Mouse (Mus musculus) stomach, postnatal 0 days (tissue): ENCODE measurements around the gene Igf2r. TPM values are rescaled to one million over a fixed set of nuclear protein-coding genes. Genes with fewer than 3 reads are reported as not detected.

Experiments
- ATAC-seq: fragments of 200-750 bp; cut with Nextera tagmentation; 2 replicates; pipeline ENCODE4 v1.8.0; 2017; ENCODE audit not compliant: low FRiP score, low TSS enrichment
- DNase-seq: peaks from one replicate; pipeline ENCODE4 v3.0.0-alpha.2; 2016; ENCODE audit warnings: low spot score
- H3K27ac ChIP-seq: fragments of 300-500 bp; sonication (generic); replicated peaks from 2 replicates; pipeline ENCODE4 v1.5.1; 2014; ENCODE audit warnings: mild to moderate bottlenecking, control low read depth
- H3K27me3 ChIP-seq: fragments of 300-500 bp; sonication (generic); 2 replicates; pipeline ENCODE4 v1.6.1; 2014; ENCODE audit warnings: low read length; ENCODE audit not compliant: control insufficient read depth, insufficient read depth
- H3K36me3 ChIP-seq: fragments of 300-500 bp; sonication (generic); 2 replicates; pipeline ENCODE4 v1.6.1; 2014; ENCODE audit warnings: low read length, mixed read lengths; ENCODE audit not compliant: control insufficient read depth, insufficient read depth
- H3K4me1 ChIP-seq: fragments of 300-500 bp; sonication (generic); replicated peaks from 2 replicates; pipeline ENCODE4 v1.6.1; 2014; ENCODE audit warnings: antibody characterized with exemption; ENCODE audit not compliant: control insufficient read depth, insufficient read depth
- H3K4me2 ChIP-seq: fragments of 300-500 bp; sonication (generic); replicated peaks from 2 replicates; pipeline ENCODE4 v1.6.1; 2014; ENCODE audit warnings: low read depth, mild to moderate bottlenecking, control low read depth, moderate library complexity
- H3K4me3 ChIP-seq: fragments of 300-500 bp; sonication (generic); 2 replicates; pipeline ENCODE4 v1.5.1; 2014; ENCODE audit warnings: low read depth, low read length, control low read depth
- H3K9ac ChIP-seq: fragments of 300-500 bp; sonication (generic); 2 replicates; pipeline ENCODE4 v1.6.1; 2014; ENCODE audit warnings: mild to moderate bottlenecking, low read length, control low read depth, mixed read lengths
- H3K9me3 ChIP-seq: fragments of 300-500 bp; sonication (generic); 2 replicates; pipeline ENCODE4 v1.6.1; 2016; ENCODE audit warnings: low read length; ENCODE audit not compliant: control insufficient read depth
- CTCF ChIP-seq: IDR thresholded peaks from 2 replicates; pipeline ENCODE4 v1.5.1; 2016; ENCODE audit warnings: antibody characterized with exemption, low read depth, mild to moderate bottlenecking, moderate library complexity
- EP300 ChIP-seq: optimal IDR thresholded peaks from 2 replicates; pipeline ENCODE3; 2016; ENCODE audit warnings: antibody characterized with exemption
- WGBS: fragments of 180-500 bp; shearing (Covaris S2); extraction: QIAGEN DNeasy Blood & Tissue Kit; methylation state at CpG from one replicate; pipeline ENCODE4 v1.1.7; 2014; 5-methylcytosine and 5-hydroxymethylcytosine counted together
- polyA plus RNA-seq: library from polyadenylated mRNA; unstranded; fragments of >200 nt; fragmentation: Nextera tagmentation; extraction: Ambion mirVana; gene quantifications from 2 replicates; pipeline ENCODE4 v1.2.1, GENCODE M21; 2015

The Igf2r gene
- polyA plus RNA-seq: 9.4 and 9.6 TPM in 2 replicates

DNA sequence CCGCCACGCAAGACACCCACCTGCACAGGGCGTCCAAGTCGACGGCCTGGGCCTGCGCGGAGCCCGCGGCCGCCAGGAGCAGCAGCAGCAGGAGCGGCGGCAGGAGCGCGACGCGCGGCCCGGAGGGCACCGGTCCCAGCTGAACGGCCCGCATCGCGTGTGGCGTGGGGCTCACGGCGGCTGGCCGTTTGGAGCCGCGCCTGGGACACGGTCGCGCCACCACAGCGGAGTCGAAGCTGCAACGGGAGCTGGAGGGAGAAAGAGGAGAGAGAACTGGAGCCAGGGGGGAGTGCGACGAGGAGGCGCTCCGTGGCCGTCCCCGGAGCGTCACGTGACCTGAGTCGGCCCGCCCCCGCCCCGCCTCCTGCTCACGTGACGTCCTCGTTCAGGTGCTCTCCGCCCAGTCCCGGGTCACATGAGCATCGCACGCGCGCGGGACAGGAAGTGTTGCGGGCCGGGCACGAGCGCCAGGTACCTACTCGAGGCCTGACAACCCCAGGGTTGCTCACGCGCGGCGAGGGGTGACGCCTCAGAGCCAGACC, at the start of gene Igf2r:
Igf2r (minus strand) TSS at position 285 of the 542 bp plus-strand sequence.
- Histone ChIP-seq H3K4me3 (peak within 1 kb of the TSS; percentile 63), H3K4me2 (peak within 1 kb of the TSS; percentile 59), H3K9me3 (0 out of 2 replicates have a peak, but pooled peaks cover 2% of the 10 kb centered on the region), H3K27ac (peak within 1 kb of the TSS; percentile 91), H3K9ac (peak within 1 kb of the TSS; percentile 85), H3K36me3 (peaks cover 2% of the 10 kb centered on the region; the same call in 1 of the 2 replicates), H3K4me1 (no peaks in the 10 kb centered on the region; the same call in 1 of the 2 replicates), H3K27me3 (no peaks in the 10 kb centered on the region)
- DNase-seq (peak; percentile 91), ATAC-seq (peak; percentile 84)
- 38% methylated on average over 57 of the region's 67 CpGs for WGBS
- TF ChIP-seq EP300 (no peak), CTCF (no peak; the same call in 1 of the 2 replicates)

GRCm38 (mm10) chr17:12815885-12816284, 46.4 kb upstream of the Igf2r start:
- no peaks in the 10 kb centered on the region for H3K9me3 ChIP-seq
- peaks cover 2% of the 10 kb centered on the region for H3K36me3 ChIP-seq
- 92% methylated on average over 4 of the region's 4 CpGs for WGBS
- H3K9ac ChIP-seq: no peak overlapping the region
- no peak overlapping the region for H3K4me2 ChIP-seq
- no peak for TF ChIP-seq CTCF
- TF ChIP-seq EP300: no peak
- H3K27me3 ChIP-seq: no peaks in the 10 kb centered on the region
- peak; percentile 9 for DNase-seq
- ATAC-seq: no peak
- H3K4me3 ChIP-seq: no peak overlapping the region
- H3K27ac ChIP-seq: no peak overlapping the region
- H3K4me1 ChIP-seq: no peaks in the 10 kb centered on the region

- H3K36me3 ChIP-seq: peaks cover 2% of the 10 kb centered on the region
- DNase-seq: peak; percentile 8
Measured at GRCm38 (mm10) chr17:12814502-12814901, 45.0 kb upstream of the Igf2r start.

GRCm38 (mm10) chr17:12810973-12811303, 41.5 kb upstream of the Igf2r start:
- Histone ChIP-seq H3K36me3 (peaks cover 2% of the 10 kb centered on the region; the same call in 1 of the 2 replicates), H3K9ac (no peak overlapping the region), H3K4me3 (no peak overlapping the region), H3K4me2 (no peak overlapping the region), H3K9me3 (no peaks in the 10 kb centered on the region), H3K27me3 (no peaks in the 10 kb centered on the region), H3K4me1 (no peaks in the 10 kb centered on the region), H3K27ac (no peak overlapping the region)
- ATAC-seq: no peak
- no peak for DNase-seq
- WGBS: 76% methylated on average over 1 of the region's 1 CpGs
- TF ChIP-seq CTCF (no peak), EP300 (no peak)

More at GRCm38 (mm10) chr17:12814502-12814901, 45.0 kb upstream of the Igf2r start:
- H3K9ac ChIP-seq: no peak overlapping the region
- ATAC-seq: no peak
- no peak overlapping the region for H3K27ac ChIP-seq
- H3K4me1 ChIP-seq: no peaks in the 10 kb centered on the region
- H3K9me3 ChIP-seq: no peaks in the 10 kb centered on the region
- WGBS: 73% methylated on average over 3 of the region's 3 CpGs
- H3K27me3 ChIP-seq: no peaks in the 10 kb centered on the region
- no peak overlapping the region for H3K4me2 ChIP-seq
- no peak overlapping the region for H3K4me3 ChIP-seq
- TF ChIP-seq CTCF: no peak
- no peak for TF ChIP-seq EP300

- H3K27ac ChIP-seq: peak overlapping the region; percentile 72
- no peaks in the 10 kb centered on the region for H3K9me3 ChIP-seq
- no peaks in the 10 kb centered on the region for H3K4me1 ChIP-seq
- 14% methylated on average over 14 of the region's 14 CpGs for WGBS
- no peak overlapping the region for H3K4me2 ChIP-seq
- no peak overlapping the region; the same call in 1 of the 2 replicates for H3K9ac ChIP-seq
- peak; percentile 90 for ATAC-seq
- TF ChIP-seq CTCF (peak; percentile 97), EP300 (no peak)
- H3K27me3 ChIP-seq: no peaks in the 10 kb centered on the region
- H3K4me3 ChIP-seq: no peak overlapping the region
- peak; percentile 77 for DNase-seq
- peaks cover 2% of the 10 kb centered on the region; the same call in 1 of the 2 replicates for H3K36me3 ChIP-seq
Measured at GRCm38 (mm10) chr17:12810103-12810972, 40.9 kb upstream of the Igf2r start.
